15 mouse cellular contexts compared by ENCODE assay signal in genomic region chr10:108597385-108597784, GRCm38 (mm10).
DNase-seq lines count a peak whose midpoint lies in the region; ATAC-seq and TF ChIP-seq lines count a peak whose summit lies in the region.
"Had no signal": no experiment of that assay in that cellular context is flagged by ENCODE, and none has a peak within 500 bp of the region (broad histone marks: within the 10 kb centered on the region; RNA-seq: fewer than 3 reads in every experiment).

No protein-coding gene starts in this region.

- H3K4me1 ChIP-seq in kidney, postnatal 0 days (replicated peaks; ENCODE audit: insufficient read depth, low read length) = no peaks in the 10 kb centered on the region
- H3K4me1 ChIP-seq: midbrain, embryonic 12.5 days had no signal

- TF ChIP-seq CTCF in kidney, postnatal 0 days (IDR thresholded peaks at IDR 0.05; ENCODE audit: low read depth) = peak; percentile 42; the same call in 1 of the 2 replicates

- no peak overlapping the region for H3K4me2 ChIP-seq in kidney, postnatal 0 days (ENCODE audit: low read length)
- H3K4me2 ChIP-seq: midbrain, embryonic 12.5 days had no signal

- no peak for ATAC-seq in kidney, postnatal 0 days (replicated peaks; ENCODE audit: low FRiP score, low read depth)

- H3K9ac ChIP-seq in kidney, postnatal 0 days (ENCODE audit: low read depth, low read length) = no peak overlapping the region
- H3K9ac ChIP-seq: heart, embryonic 12.5 days; midbrain, embryonic 12.5 days had no signal

- no peak overlapping the region for H3K27ac ChIP-seq in kidney, postnatal 0 days
- H3K27ac ChIP-seq: midbrain, embryonic 12.5 days had no signal

- 0 out of 2 replicates have a peak, but pooled peaks cover 5% of the 10 kb centered on the region for H3K9me3 ChIP-seq in kidney, postnatal 0 days (replicated peaks; ENCODE audit: low read length)

- H3K27me3 ChIP-seq in kidney, postnatal 0 days (ENCODE audit: insufficient read depth, low read length) = no peaks in the 10 kb centered on the region
- H3K27me3 ChIP-seq: heart, embryonic 12.5 days; midbrain, embryonic 12.5 days had no signal

- no peaks in the 10 kb centered on the region for H3K36me3 ChIP-seq in kidney, postnatal 0 days (ENCODE audit: insufficient read depth, low read length)
- H3K36me3 ChIP-seq: midbrain, embryonic 12.5 days had no signal

- DNase-seq in kidney, postnatal 0 days (ENCODE audit: low spot score) = no peak
- no peak for DNase-seq in kidney, adult 11 months
- DNase-seq in right cerebral cortex, postnatal 14 days = peak; percentile 25
- DNase-seq in right cerebral cortex, postnatal 36 days (ENCODE audit: low spot score in 2 of 2) = no peak
- DNase-seq in ZHBTc4 (ENCODE audit: low read depth, low spot score) = peak; percentile 17
- DNase-seq in adrenal gland, postnatal 14 days = no peak
- no peak for DNase-seq in gastrocnemius, postnatal 4 days (ENCODE audit: low spot score in 2 of 2)
- DNase-seq: adrenal gland, postnatal 36 days; gastrocnemius, postnatal 25 days; heart, postnatal 36 days; kidney, postnatal 10 days; lung, postnatal 36 days; right cerebral cortex, postnatal 25 days had no signal

- 97% methylated on average over 1 of the region's 1 CpGs for WGBS in kidney, postnatal 0 days

- H3K4me3 ChIP-seq in kidney, postnatal 0 days (replicated peaks; ENCODE audit: low read depth, low read length) = no peak overlapping the region
- H3K4me3 ChIP-seq: heart, embryonic 12.5 days; midbrain, embryonic 12.5 days had no signal

Comparison
In these comparisons a context has a peak if more than half of its experiments do, and no peak if none do; other contexts are left out.
1. DNase-seq: peak in right cerebral cortex, postnatal 14 days (single experiment) and ZHBTc4 (single experiment); none in kidney, postnatal 0 days (single experiment), kidney, adult 11 months (single experiment), right cerebral cortex, postnatal 36 days (0 of 2), adrenal gland, postnatal 14 days (single experiment) and gastrocnemius, postnatal 4 days (0 of 2).